Comparison of ENCODE assay signal across 9 mouse cellular contexts in the genomic region with DNA sequence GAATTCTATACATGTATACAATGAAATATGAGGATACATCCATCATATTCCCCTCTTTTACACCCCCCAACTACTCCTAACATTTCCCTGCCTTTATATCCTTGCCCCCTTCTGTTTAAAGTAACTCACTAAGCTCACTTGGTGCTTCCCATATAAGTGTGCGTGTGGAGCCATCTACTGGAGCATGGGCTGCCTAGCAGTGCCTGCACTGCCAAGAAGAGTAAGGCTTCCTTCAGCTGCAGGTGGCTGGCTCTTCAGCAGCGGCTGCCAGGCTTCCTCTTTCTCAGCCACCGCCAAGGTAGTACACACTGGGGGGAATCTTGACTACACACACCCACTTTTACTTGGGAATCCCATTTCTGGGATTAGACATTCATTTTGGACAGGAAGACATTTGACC. TPM values are rescaled to one million over a fixed set of nuclear protein-coding genes. Genes with fewer than 3 reads are reported as not detected.
DNase-seq lines count a peak whose midpoint lies in the region; ATAC-seq and TF ChIP-seq lines count a peak whose summit lies in the region.
"Had no signal": no experiment of that assay in that cellular context is flagged by ENCODE, and none has a peak within 500 bp of the region (broad histone marks: within the 10 kb centered on the region; RNA-seq: fewer than 3 reads in every experiment).

No protein-coding gene starts in this region.

- TF ChIP-seq CTCF in cerebellum, adult 2 months (IDR thresholded peaks at IDR 0.05; ENCODE audit: borderline replicate concordance, insufficient read depth, low read depth, low read length) = peak; percentile 61
- peak; percentile 87 for TF ChIP-seq CTCF in gastrocnemius, adult 2 months (IDR thresholded peaks at IDR 0.05)

- H3K4me2 ChIP-seq in intestine, embryonic 16.5 days (ENCODE audit: low read depth, low read length) = no peak overlapping the region
- no peak overlapping the region for H3K4me2 ChIP-seq in midbrain, embryonic 13.5 days (replicated peaks)

- ATAC-seq in intestine, embryonic 16.5 days = peak; percentile 81
- ATAC-seq in midbrain, embryonic 13.5 days = peak; percentile 83

- H3K36me3 ChIP-seq in intestine, embryonic 16.5 days (ENCODE audit: control insufficient read depth, insufficient read depth, low read length) = no peaks in the 10 kb centered on the region
- peaks cover 81% of the 10 kb centered on the region for H3K36me3 ChIP-seq in limb, embryonic 10.5 days
- no peaks in the 10 kb centered on the region for H3K36me3 ChIP-seq in midbrain, embryonic 13.5 days

- H3K4me3 ChIP-seq in cerebellum, adult 2 months (replicated peaks; ENCODE audit: insufficient read depth, low read depth, low read length) = no peak overlapping the region
- H3K4me3 ChIP-seq in gastrocnemius, adult 2 months = no peak overlapping the region
- no peak overlapping the region for H3K4me3 ChIP-seq in intestine, embryonic 16.5 days (ENCODE audit: low read length)
- H3K4me3 ChIP-seq in limb, embryonic 10.5 days = no peak overlapping the region
- no peak overlapping the region for H3K4me3 ChIP-seq in midbrain, embryonic 13.5 days (replicated peaks)
- H3K4me3 ChIP-seq: megakaryocyte, embryonic 14.5 days had no signal

- no peaks in the 10 kb centered on the region for H3K27me3 ChIP-seq in cerebellum, adult 2 months (ENCODE audit: control insufficient read depth, insufficient read depth, low read length)
- no peaks in the 10 kb centered on the region for H3K27me3 ChIP-seq in intestine, embryonic 16.5 days (replicated peaks; ENCODE audit: control insufficient read depth, insufficient read depth, low read length)
- no peaks in the 10 kb centered on the region for H3K27me3 ChIP-seq in limb, embryonic 10.5 days (ENCODE audit: low read depth, poor library complexity, severe bottlenecking)
- H3K27me3 ChIP-seq in midbrain, embryonic 13.5 days = 0 out of 2 replicates have a peak, but pooled peaks cover 6% of the 10 kb centered on the region

- H3K27ac ChIP-seq in cerebellum, adult 2 months (ENCODE audit: insufficient read depth, low read length) = no peak overlapping the region
- no peak overlapping the region for H3K27ac ChIP-seq in gastrocnemius, adult 2 months
- H3K27ac ChIP-seq in intestine, embryonic 16.5 days (ENCODE audit: low read length) = no peak overlapping the region
- H3K27ac ChIP-seq in limb, embryonic 10.5 days = no peak overlapping the region
- no peak overlapping the region for H3K27ac ChIP-seq in midbrain, embryonic 13.5 days

- intact Hi-C loops in gastrocnemius, adult 2 months (cut with DNase I) = no loop called here

- H3K9ac ChIP-seq in intestine, embryonic 16.5 days (ENCODE audit: low read depth, low read length) = no peak overlapping the region
- H3K9ac ChIP-seq in midbrain, embryonic 13.5 days (replicated peaks) = no peak overlapping the region

- H3K9me3 ChIP-seq in intestine, embryonic 16.5 days (ENCODE audit: control insufficient read depth, low read length) = no peaks in the 10 kb centered on the region
- H3K9me3 ChIP-seq in limb, embryonic 10.5 days (replicated peaks) = no peaks in the 10 kb centered on the region
- no peaks in the 10 kb centered on the region for H3K9me3 ChIP-seq in midbrain, embryonic 13.5 days
- H3K9me3 ChIP-seq: megakaryocyte, embryonic 14.5 days had no signal

- H3K4me1 ChIP-seq in cerebellum, adult 2 months (ENCODE audit: control insufficient read depth, insufficient read depth, low read length) = no peaks in the 10 kb centered on the region; the same call in 1 of the 2 replicates
- no peaks in the 10 kb centered on the region for H3K4me1 ChIP-seq in intestine, embryonic 16.5 days (ENCODE audit: control insufficient read depth, insufficient read depth, low read length)
- H3K4me1 ChIP-seq in limb, embryonic 10.5 days = peaks cover 13% of the 10 kb centered on the region
- H3K4me1 ChIP-seq in midbrain, embryonic 13.5 days (replicated peaks) = peaks cover 27% of the 10 kb centered on the region

- WGBS in cerebellum, adult 2 months = 3% methylated on average over 3 of the region's 3 CpGs
- 8% methylated on average over 3 of the region's 3 CpGs for WGBS in intestine, embryonic 16.5 days
- 4% methylated on average over 3 of the region's 3 CpGs for WGBS in limb, embryonic 10.5 days
- 1% methylated on average over 3 of the region's 3 CpGs for WGBS in midbrain, embryonic 13.5 days

- TF ChIP-seq POLR2A in cerebellum, adult 2 months (IDR thresholded peaks at IDR 0.05; ENCODE audit: borderline replicate concordance, insufficient read depth, low read length) = no peak

- peak; percentile 25 to 27 for DNase-seq in cerebellum, adult 2 months
- no peak for DNase-seq in cerebellum, adult 11-12 months
- peak; percentile 75 to 76 for DNase-seq in cerebellum, postnatal 14 days
- DNase-seq in gastrocnemius, adult 2 months = peak; percentile 76
- peak; percentile 62 for DNase-seq in limb, embryonic 10.5 days (ENCODE audit: low spot score)
- DNase-seq in spleen, postnatal 36 days (ENCODE audit: low spot score in 2 of 2) = peak; percentile 40 to 44

RNA-seq across cellular contexts. Expression of gene Asb4, which starts 18.2 kb away (rescaled TPM):
- polyA plus RNA-seq in cerebellum, adult 2 months (2012; rRNA removed) = 1.4 and 2.0 TPM in 2 replicates
- total RNA-seq in gastrocnemius, adult 2 months (2021) = 10 to 100 TPM; 13.1 to 13.4 TPM
- polyA plus RNA-seq in intestine, embryonic 16.5 days (2015; fragmentation: Nextera tagmentation; extraction: Ambion mirVana) = 11.5 and 14.0 TPM in 2 replicates
- polyA plus RNA-seq in limb, embryonic 10.5 days (2016; fragmentation: Nextera tagmentation; extraction: Ambion mirVana) = 371 and 448 TPM in 2 replicates
- polyA plus RNA-seq in midbrain, embryonic 13.5 days (2015; fragmentation: Nextera tagmentation; extraction: Ambion mirVana) = 17.6 and 18.6 TPM in 2 replicates

Comparison
In these comparisons a context has a peak if more than half of its experiments do, and no peak if none do; other contexts are left out.
1. RNA of gene Asb4, which starts 18.2 kb away (polyA plus RNA-seq): 371 to 448 TPM in limb, embryonic 10.5 days; 17.6 to 18.6 TPM in midbrain, embryonic 13.5 days, 11.5 to 14.0 TPM in intestine, embryonic 16.5 days and 1.4 to 2.0 TPM in cerebellum, adult 2 months; every median in the first group is over 10 times any median in the second.